10 mouse cellular contexts compared by ENCODE assay signal in genomic region chr19:37907451-37908320, GRCm38 (mm10).
DNase-seq lines count a peak whose midpoint lies in the region; ATAC-seq and TF ChIP-seq lines count a peak whose summit lies in the region.
"Had no signal": no experiment of that assay in that cellular context is flagged by ENCODE, and none has a peak within 500 bp of the region (broad histone marks: within the 10 kb centered on the region; RNA-seq: fewer than 3 reads in every experiment).

No protein-coding gene starts in this region.

- no peak for TF ChIP-seq CTCF in kidney, postnatal 0 days (IDR thresholded peaks at IDR 0.05; ENCODE audit: low read depth)
- no peak for TF ChIP-seq CTCF in midbrain, postnatal 0 days (IDR thresholded peaks at IDR 0.05)

- peak overlapping the region; percentile 35 for H3K4me2 ChIP-seq in kidney, postnatal 0 days (ENCODE audit: low read length)
- H3K4me2 ChIP-seq in midbrain, postnatal 0 days (ENCODE audit: low read depth, low read length, poor library complexity, severe bottlenecking), result no peak overlapping the region
- H3K4me2 ChIP-seq: hindbrain, embryonic 12.5 days had no signal

- H3K36me3 ChIP-seq in kidney, postnatal 0 days (ENCODE audit: insufficient read depth, low read length), result peaks cover 4% of the 10 kb centered on the region; the same call in 1 of the 2 replicates
- H3K36me3 ChIP-seq in midbrain, postnatal 0 days (ENCODE audit: insufficient read depth, low read length), result no peaks in the 10 kb centered on the region
- H3K36me3 ChIP-seq: hindbrain, embryonic 12.5 days had no signal

- H3K4me1 ChIP-seq in kidney, postnatal 0 days (replicated peaks; ENCODE audit: insufficient read depth, low read length), result 0 out of 2 replicates have a peak, but pooled peaks cover 5% of the 10 kb centered on the region
- no peaks in the 10 kb centered on the region for H3K4me1 ChIP-seq in midbrain, postnatal 0 days (ENCODE audit: insufficient read depth, low read length)

- H3K9me3 ChIP-seq in kidney, postnatal 0 days (replicated peaks; ENCODE audit: low read length), result no peaks in the 10 kb centered on the region
- no peaks in the 10 kb centered on the region for H3K9me3 ChIP-seq in midbrain, postnatal 0 days (ENCODE audit: low read length)
- H3K9me3 ChIP-seq: hindbrain, embryonic 12.5 days had no signal

- H3K27ac ChIP-seq in kidney, postnatal 0 days, result 0 out of 2 replicates have a peak overlapping the region, but pooled peaks have one; percentile 20
- H3K27ac ChIP-seq in midbrain, postnatal 0 days (ENCODE audit: low read depth, low read length), result no peak overlapping the region
- H3K27ac ChIP-seq: hindbrain, embryonic 12.5 days had no signal

- peak; percentile 54; the same call in 1 of the 2 replicates for ATAC-seq in kidney, postnatal 0 days (replicated peaks; ENCODE audit: low FRiP score, low read depth)
- no peak for ATAC-seq in midbrain, postnatal 0 days (ENCODE audit: low FRiP score)

- no peaks in the 10 kb centered on the region for H3K27me3 ChIP-seq in kidney, postnatal 0 days (ENCODE audit: insufficient read depth, low read length)
- no peaks in the 10 kb centered on the region for H3K27me3 ChIP-seq in midbrain, postnatal 0 days (ENCODE audit: insufficient read depth, low read length)
- H3K27me3 ChIP-seq: hindbrain, embryonic 12.5 days had no signal

- DNase-seq in kidney, postnatal 0 days (ENCODE audit: low spot score), result peak; percentile 72
- DNase-seq in kidney, adult 18-20 months, result no peak
- DNase-seq in embryo, embryonic 11 days, result peak; percentile 71
- peak; percentile 32 to 59 for DNase-seq in frontal cortex, postnatal 36 days (ENCODE audit: low spot score in 2 of 2)
- peak; percentile 51 for DNase-seq in mesoderm, embryonic 11.5 days (ENCODE audit: low read depth, low spot score)
- no peak for DNase-seq in lung, postnatal 36 days
- DNase-seq in midbrain, postnatal 0 days (ENCODE audit: low spot score), result no peak
- DNase-seq in gastrocnemius, adult 8-10 months (ENCODE audit: low spot score in 2 of 2), result no peak
- DNase-seq: thymus, adult 2 months had no signal

- H3K4me3 ChIP-seq in kidney, postnatal 0 days (replicated peaks; ENCODE audit: low read depth, low read length), result no peak overlapping the region
- no peak overlapping the region for H3K4me3 ChIP-seq in midbrain, postnatal 0 days (ENCODE audit: low read depth, low read length)
- H3K4me3 ChIP-seq: hindbrain, embryonic 12.5 days had no signal

- no peak overlapping the region for H3K9ac ChIP-seq in kidney, postnatal 0 days (ENCODE audit: low read depth, low read length)
- H3K9ac ChIP-seq in midbrain, postnatal 0 days (replicated peaks; ENCODE audit: low read length, poor library complexity, severe bottlenecking), result no peak overlapping the region
- H3K9ac ChIP-seq: hindbrain, embryonic 12.5 days had no signal

- WGBS in kidney, postnatal 0 days, result 18% methylated on average over 17 of the region's 17 CpGs
- WGBS in midbrain, postnatal 0 days, result 31% methylated on average over 17 of the region's 17 CpGs

Comparison
In these comparisons a context has a peak if more than half of its experiments do, and no peak if none do; other contexts are left out.
1. DNase-seq: peak in kidney, postnatal 0 days (single experiment), embryo, embryonic 11 days (single experiment), frontal cortex, postnatal 36 days (2 of 2) and mesoderm, embryonic 11.5 days (single experiment); none in kidney, adult 18-20 months (single experiment), lung, postnatal 36 days (single experiment), midbrain, postnatal 0 days (single experiment) and gastrocnemius, adult 8-10 months (0 of 2).